Mouse (Mus musculus): Measurements from ENCODE around the gene Omg. TPM values are rescaled to one million over a fixed set of nuclear protein-coding genes. Genes with fewer than 3 reads are reported as not detected.

The Omg gene
- 0.04 TPM in 1 of 2 replicates, not detected in the other for polyA plus RNA-seq (2012)

DNA sequence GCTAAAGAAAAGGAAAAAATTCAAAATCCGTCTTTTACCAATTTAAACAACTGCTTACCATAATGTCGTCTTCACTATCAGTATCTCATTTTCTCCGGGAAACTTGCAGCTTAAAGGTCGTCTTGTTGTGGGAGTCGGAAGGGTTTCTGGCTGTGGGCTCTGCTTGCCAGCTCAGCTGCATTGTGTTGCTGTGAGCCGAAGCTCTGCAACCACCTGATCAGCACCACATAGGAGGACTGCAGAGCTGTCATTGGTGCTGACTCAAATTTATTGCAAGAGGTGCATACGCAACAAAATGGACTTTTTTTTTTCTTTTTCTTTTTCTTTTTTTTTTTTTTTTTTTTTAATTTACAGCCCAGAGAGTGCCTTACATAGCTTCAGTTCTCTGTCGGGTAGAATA is at the start of gene Omg:
TSS of gene Omg (minus strand) at position 240 of the 400 bp plus-strand sequence.
- TF ChIP-seq GATA1 (IDR thresholded peaks at IDR 0.05; ENCODE audit: low read length), result no peak

- TF ChIP-seq GATA1 (IDR thresholded peaks at IDR 0.05; ENCODE audit: low read length), result no peak
These were observed 48.7 kb upstream of the Omg start for GRCm38 (mm10) chr11:79552622-79553021.

- no peak for TF ChIP-seq GATA1 (IDR thresholded peaks at IDR 0.05; ENCODE audit: low read length)
These were observed 32.4 kb upstream of the Omg start for GRCm38 (mm10) chr11:79536293-79536692.

DNA sequence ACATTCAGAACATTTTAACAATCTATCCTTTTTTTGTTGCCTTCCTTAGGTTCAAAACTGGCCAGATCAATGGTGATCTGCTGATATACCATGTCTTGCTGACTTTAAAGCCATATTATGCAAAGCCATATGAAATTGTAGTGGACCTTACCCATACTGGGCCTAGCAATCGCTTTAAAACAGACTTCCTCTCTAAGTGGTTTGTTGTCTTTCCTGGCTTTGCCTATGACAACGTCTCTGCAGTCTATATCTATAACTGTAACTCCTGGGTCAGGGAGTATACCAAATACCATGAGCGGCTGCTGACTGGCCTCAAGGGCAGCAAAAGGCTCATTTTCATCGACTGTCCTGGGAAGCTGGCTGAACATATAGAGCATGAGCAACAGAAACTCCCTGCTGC is 31.7 kb upstream of the Omg start:
- no peak for TF ChIP-seq GATA1 (IDR thresholded peaks at IDR 0.05; ENCODE audit: low read length)

DNA sequence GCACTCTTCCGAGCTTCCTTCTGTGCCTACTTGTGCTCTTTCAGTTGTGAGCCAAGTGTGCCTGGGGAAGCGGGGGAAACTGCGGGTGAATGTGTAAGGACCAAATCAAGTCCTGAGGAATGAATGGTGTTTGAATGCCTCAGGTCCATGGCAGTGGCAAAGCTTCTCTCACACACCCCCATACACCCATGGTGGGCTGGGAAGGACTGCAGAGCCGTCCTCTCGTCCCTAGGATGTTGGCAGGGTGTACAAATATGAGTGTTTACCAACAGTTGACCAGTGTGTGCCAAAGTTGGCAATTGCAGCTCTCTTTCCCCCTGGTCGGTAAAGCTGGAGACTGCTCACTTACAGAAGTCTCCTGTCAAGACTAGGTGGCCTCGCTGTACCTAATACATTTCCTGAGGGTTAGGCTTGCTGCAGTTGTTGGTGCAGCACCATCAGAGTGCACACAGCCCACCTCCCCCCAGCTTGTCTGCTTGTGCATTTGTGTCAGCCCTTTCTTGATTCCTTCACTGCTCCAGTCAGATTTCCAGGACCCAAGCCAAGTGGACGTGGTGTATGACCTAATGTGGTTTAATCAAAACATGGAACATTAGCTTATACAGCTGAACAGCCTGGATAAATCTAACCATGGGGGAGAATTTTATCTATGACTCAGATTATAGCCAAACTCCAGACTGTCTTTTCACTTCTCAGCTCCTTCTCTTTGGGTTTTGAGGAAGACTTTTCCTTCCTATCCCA is 30.2 kb upstream of the Omg start:
- no peak for TF ChIP-seq GATA1 (IDR thresholded peaks at IDR 0.05; ENCODE audit: low read length)

- no peak for TF ChIP-seq GATA1 (IDR thresholded peaks at IDR 0.05; ENCODE audit: low read length)
These were observed 29.4 kb upstream of the Omg start for GRCm38 (mm10) chr11:79533311-79533710.

GRCm38 (mm10) chr11:79531485-79531884 is 27.6 kb upstream of the Omg start:
- TF ChIP-seq GATA1 (IDR thresholded peaks at IDR 0.05; ENCODE audit: low read length), result no peak

DNA sequence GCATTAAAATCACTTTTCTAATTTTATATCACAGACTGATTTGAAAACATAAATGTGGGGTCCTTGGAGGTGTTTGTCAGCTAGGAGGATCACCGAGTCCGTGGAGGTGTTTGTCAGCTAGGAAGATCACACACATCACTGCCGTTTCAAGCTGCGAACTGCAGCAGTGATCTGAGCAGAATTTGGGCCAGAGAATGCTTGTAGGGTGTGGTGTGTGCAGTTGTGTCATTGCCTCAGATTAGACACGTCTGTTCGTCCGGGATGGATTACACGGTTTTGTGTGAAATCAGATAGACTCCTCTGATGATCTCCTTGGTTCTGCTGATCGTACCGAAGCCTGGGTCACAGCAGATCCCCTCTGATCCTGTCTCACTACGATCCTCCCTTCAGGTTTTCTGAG is 26.9 kb upstream of the Omg start:
- TF ChIP-seq GATA1 (IDR thresholded peaks at IDR 0.05; ENCODE audit: low read length), result no peak

DNA sequence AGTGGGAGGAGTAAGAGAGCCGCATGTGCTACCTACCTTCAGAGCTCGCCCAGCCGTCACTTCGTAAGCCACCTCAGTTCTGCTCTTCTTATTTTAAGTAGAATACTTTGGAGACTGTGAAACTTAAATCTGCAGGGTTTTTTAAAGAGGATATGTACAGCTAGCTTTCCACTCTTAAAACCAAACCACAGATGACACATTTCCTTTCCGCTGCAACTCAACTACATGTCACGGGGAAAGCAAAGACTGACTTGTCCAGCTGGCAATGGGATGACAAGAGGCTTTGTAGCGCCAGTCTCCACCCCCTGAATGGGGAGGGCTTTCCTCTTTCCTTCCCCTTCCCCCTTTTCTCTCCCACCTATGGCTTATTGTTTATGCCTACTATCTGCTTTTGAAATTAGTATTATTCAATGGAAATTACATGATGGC is 26.5 kb upstream of the Omg start, which contains the start of the genes Evi2 and Evi2a:
TSS of gene Evi2 (minus strand) at position 257 of the 429 bp plus-strand sequence.
TSS of gene Evi2a (minus strand) at position 277 of the 429 bp plus-strand sequence.
- no peak for TF ChIP-seq GATA1 (IDR thresholded peaks at IDR 0.05; ENCODE audit: low read length)

- TF ChIP-seq GATA1 (IDR thresholded peaks at IDR 0.05; ENCODE audit: low read length), result no peak
These were observed 25.9 kb upstream of the Omg start for GRCm38 (mm10) chr11:79529736-79530135.

GRCm38 (mm10) chr11:79529226-79529625 is 25.3 kb upstream of the Omg start:
- no peak for TF ChIP-seq GATA1 (IDR thresholded peaks at IDR 0.05; ENCODE audit: low read length)

- TF ChIP-seq GATA1 (IDR thresholded peaks at IDR 0.05; ENCODE audit: low read length), result no peak
These were observed 24.7 kb upstream of the Omg start for GRCm38 (mm10) chr11:79528601-79529000.

DNA sequence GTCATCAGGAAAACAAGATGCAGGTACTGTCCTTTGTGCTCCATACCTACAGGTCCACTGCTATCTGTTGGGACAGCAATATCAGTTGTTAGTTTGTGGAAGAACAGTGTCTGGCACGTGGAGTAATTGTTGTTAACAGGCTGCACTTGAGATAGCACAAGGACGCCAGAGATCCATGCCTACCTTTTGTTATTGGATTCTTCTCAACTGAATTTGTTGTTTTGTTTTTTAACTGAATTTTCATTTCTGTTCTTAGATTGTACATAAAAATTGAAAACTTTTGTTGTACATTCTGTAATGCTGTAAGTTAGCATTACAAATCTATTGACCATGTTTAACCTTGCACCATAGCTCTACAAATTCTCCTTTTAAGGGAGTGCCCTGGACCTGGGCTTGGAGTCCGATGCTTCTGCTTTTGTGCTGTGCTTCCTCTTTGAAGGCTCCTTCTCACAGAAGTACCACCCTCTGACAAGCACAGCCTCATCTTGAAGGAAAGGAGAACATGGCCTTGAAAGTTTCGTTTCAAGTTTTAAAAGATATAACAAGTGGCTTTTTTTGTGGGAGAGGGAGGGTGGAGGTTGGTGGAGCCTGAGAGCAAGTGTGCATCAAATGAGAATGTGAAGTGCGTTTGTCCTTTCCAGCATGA is 24.0 kb upstream of the Omg start:
- no peak for TF ChIP-seq GATA1 (IDR thresholded peaks at IDR 0.05; ENCODE audit: low read length)

DNA sequence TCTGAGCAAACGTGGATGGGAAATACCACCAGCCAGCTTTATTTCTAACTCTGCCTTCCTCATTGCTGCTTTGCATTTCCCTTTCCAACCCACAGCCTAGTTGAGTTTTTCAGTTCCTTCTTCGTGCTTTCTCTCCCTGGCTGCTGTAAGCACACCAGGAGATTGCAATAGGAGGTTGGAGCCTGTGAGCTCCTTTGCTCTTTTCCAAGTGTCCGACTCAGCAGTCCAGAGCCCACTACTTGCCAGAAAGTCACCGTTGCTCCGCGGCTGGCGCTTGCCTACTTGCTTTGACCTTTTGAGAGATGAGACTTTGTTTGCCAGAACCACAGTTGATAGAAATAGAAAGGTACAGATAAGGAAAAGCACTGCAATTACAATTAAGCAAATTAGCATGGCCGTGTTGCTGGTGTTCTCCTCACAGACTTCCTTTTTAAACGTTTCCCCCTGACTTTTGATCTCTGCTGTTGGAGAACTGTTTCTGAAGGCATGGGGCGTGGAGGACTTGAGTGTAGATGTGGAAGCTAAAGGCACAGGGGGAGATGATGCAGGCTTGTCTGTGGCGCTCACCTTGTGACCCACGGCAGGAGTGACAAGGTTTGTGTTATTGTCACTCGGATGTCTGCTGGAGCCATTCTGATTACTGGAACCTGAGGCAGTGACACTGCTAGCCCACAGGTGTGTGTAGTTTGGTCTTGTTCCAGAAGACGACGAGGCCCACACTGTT is 23.3 kb upstream of the Omg start:
- TF ChIP-seq GATA1 (IDR thresholded peaks at IDR 0.05; ENCODE audit: low read length), result no peak

- TF ChIP-seq GATA1 (IDR thresholded peaks at IDR 0.05; ENCODE audit: low read length), result no peak
These were observed 22.7 kb upstream of the Omg start for GRCm38 (mm10) chr11:79526549-79526948.

- TF ChIP-seq GATA1 (IDR thresholded peaks at IDR 0.05; ENCODE audit: low read length), result no peak
These were observed 20.4 kb upstream of the Omg start for GRCm38 (mm10) chr11:79524310-79524575.

Measured in G1E-ER4 (cell line).